Mouse (Mus musculus) kidney, postnatal 36 days (tissue): ENCODE data around the gene Gm49318.

Source experiments
- DNase-seq, 2 experiments: peaks; one replicate each; pipeline ENCODE4 v3.0.0; 2021 to 2022; ENCODE audit warnings: mixed read lengths in 2 of 2

Gene Gm49318

GRCm38 (mm10) chr9:22028467-22028866 lies 42.6 kb downstream of the Gm49318 start:
- DNase-seq: no peak

GRCm38 (mm10) chr9:22024592-22024991 lies 46.5 kb downstream of the Gm49318 start:
- DNase-seq: no peak

DNA sequence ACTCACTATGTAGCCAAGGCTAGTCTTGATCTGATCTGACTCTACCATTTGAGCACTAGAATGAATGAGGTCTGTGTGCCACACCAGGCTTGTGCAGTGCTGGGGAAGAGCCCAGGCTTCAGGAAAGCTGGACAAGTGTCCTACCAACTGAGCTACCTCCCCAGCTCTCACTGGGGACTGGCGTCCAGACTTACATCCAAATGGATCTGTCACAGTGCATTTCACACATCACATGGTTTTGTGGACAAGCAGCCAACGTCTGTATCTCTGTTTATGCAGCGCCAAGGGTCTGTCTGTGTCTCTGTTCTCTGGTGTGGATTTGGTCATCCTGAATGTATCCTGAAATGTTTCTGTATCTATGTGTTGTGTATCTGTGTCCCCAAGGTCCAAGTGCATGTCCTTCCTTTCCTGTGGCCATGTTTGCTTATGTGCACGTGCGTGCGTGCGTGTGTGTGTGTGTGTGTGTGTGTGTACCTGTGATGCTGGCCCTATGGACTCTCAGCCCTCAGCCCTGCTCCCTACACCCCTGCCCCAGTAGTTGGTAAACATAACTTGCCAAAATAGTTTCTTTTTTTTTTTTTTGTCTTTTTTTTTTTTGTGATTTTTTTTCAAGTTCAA lies 53.7 kb downstream of the Gm49318 start:
- DNase-seq: no peak

- DNase-seq: no peak
Observed at GRCm38 (mm10) chr9:22016245-22016644, 54.8 kb downstream of the Gm49318 start.

DNA sequence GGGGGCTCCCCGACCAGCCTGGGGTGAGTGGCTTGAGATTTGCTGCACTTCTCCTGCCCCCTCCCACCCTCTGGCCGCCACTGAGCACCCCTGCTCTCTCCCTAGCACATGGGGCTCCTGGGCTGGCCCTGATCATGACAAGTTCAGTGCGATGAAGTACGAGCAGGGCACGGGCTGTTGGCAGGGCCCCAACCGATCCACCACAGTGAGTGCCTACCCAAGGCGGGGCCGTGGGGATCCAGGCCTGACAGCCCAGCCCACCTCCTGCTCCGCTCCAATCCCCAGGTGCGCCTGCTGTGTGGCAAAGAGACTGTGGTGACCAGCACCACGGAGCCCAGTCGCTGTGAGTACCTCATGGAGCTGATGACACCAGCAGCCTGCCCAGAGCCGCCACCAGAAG lies 58.3 kb downstream of the Gm49318 start:
- DNase-seq: no peak

DNA sequence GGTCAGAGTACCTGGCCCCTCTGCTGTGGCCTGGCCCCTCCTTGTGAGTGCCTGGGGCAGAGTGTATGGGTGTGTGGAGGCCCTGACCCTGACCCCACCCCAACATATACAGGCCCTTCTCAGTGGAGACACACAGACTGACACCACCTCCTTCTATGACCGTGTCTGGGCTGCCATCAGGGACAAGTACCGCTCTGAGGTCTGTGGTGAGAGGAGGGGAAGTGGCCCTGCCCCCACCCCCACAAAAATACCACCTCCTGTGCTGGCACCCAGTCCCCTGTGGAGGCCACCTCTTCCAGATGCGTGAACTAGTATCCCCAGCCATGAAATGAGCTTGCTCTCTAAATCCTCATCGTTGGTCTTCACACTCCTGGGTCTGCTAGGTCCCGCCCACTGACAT lies 60.0 kb downstream of the Gm49318 start:
- DNase-seq: no peak

GRCm38 (mm10) chr9:22004546-22004945 lies 66.5 kb downstream of the Gm49318 start:
- no peak for DNase-seq

- peak in 1 of 2 experiments; percentile 47 for DNase-seq
Observed at GRCm38 (mm10) chr9:22003163-22003554, 67.9 kb downstream of the Gm49318 start.

GRCm38 (mm10) chr9:22002194-22003162 lies 68.6 kb downstream of the Gm49318 start, which contains the start of the genes Ccdc151 and Prkcsh:
Gene Ccdc151 (minus strand): TSS chr9:22002634.
Gene Prkcsh (plus strand): TSS chr9:22002806.
- DNase-seq: peak; percentile 99 to 100

GRCm38 (mm10) chr9:22001633-22002032 lies 69.4 kb downstream of the Gm49318 start:
- DNase-seq: no peak

GRCm38 (mm10) chr9:22000296-22000695 lies 70.8 kb downstream of the Gm49318 start:
- DNase-seq: no peak

DNA sequence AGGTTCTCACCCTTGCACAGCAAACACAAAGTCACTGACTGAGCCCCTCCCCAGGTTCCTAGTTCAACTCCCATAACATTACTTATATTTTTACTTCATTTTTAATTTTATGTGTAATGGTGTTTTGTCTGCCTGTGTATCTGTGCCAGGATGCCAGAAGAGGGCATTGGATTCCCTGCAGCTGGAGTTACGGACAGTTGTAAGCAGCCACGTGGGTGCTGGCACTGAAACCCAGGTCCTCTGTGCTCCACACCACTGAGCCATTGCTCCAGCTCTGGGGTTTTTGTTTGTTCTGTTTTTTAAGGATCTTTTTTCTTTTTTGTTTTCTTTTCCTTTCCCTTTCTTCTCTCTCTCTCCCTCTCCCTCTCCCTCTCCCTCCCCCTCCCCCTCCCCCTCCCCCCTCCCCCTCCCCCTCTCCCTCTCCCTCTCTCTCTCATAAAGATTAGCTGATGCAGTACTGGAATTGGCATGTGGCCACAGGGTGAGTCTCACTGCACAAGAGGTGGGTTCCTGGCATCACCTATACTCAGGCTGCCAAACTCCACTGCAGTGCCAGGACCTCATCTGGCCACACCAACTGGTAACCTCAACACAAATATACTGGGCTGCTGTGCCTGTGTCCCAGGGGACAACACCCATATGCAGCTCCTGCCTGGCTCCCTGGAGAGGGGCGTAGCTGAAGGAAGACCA lies 74.7 kb downstream of the Gm49318 start:
- DNase-seq: no peak

DNA sequence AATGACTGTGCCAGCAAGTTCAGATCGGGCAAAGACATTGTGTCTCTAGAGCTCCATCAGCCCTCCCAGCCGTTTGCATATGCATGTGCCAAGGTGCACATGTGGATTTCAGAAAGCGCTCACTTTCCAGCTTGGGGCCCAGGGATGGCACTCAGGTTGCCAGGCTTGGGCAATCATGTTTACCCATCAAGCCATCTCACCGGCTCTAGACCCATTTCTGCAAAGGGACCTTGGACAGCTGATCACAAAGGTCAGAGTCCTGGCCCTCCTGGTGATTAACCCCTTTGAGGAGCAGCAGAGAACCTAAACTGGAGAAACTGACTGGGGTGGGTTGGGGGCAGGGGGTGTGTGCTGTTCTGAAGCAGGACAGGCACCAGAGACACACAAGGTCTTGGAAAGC lies 78.8 kb downstream of the Gm49318 start:
- DNase-seq: peak; percentile 25 to 50

DNA sequence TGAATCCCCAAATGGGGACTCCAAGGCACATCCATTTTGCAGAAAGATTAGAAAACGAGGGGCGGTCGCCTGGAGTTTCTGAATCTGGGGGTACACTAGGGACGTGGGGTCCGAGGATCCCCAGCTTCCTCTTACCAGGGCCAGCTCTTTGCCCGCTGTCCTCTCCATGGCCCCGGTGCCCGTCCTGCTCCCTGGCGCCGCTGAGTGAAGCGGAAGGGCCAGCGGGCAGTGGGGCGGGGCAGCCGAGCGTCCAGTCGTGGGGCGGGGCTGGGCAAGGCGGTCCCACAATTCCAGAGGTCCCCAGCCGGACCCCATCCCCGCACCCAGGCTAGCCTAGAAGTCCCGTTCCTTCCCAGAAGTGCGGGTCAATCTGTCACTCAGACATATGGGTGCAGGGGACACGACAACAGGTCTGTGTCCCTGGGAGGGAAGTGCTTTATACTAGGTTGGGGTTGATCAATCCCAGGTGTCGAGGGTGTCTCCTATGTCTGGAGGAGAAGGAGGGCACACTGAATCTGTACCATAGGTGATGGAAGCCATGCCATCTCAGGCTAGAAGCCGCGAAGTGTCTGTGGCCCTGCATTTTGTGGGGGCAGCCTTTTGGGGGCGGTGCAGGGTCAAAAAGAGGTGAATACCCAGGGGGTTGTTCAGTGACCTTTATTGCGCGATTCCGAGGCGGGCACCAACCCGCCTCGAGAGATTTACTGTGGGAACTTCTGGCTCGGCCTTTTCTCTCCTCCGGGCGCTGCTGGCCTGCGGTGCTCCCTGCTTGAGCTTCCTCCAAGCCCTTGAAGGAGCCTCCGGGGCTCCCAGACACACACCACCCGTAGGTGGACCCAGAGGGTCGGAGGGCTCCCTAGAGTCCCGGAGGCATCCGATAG lies 81.6 kb downstream of the Gm49318 start, which contains the start of gene Rgl3:
TSS of gene Rgl3 (minus strand) at position 217 of the 881 bp plus-strand sequence.
- DNase-seq: peak; percentile 83 to 94

- peak; percentile 80 to 81 for DNase-seq
Observed at GRCm38 (mm10) chr9:21988421-21989101, 82.5 kb downstream of the Gm49318 start.

- DNase-seq: peak in 1 of 2 experiments; percentile 39
Observed at GRCm38 (mm10) chr9:21987592-21988342, 83.3 kb downstream of the Gm49318 start.
